Mouse (Mus musculus) G1E (cell line): ENCODE measurements around the gene AW822073. TPM values are rescaled to one million over a fixed set of nuclear protein-coding genes. Genes with fewer than 3 reads are reported as not detected.
"Not testable (repeated sequence)": the region's sequence is repeated elsewhere in the genome, so short reads cannot be mapped to it uniquely, and the experiment has no call there.

Experiments
- ATAC-seq: 2 replicates; pipeline ENCODE4 v1.8.0; 2016; ENCODE audit warnings: mild to moderate bottlenecking; ENCODE audit not compliant: insufficient number of reproducible peaks, poor library complexity, low FRiP score, severe bottlenecking; ENCODE audit errors: extremely low read depth
- DNase-seq: peaks from one replicate; pipeline ENCODE4 v3.0.0; 2012; ENCODE audit warnings: low spot score
- H3K27me3 ChIP-seq: 2 replicates; pipeline ENCODE4 v1.6.1; 2012; ENCODE audit warnings: mild to moderate bottlenecking, low read length, inconsistent platforms; ENCODE audit not compliant: insufficient read depth
- H3K36me3 ChIP-seq: replicated peaks from 2 replicates; pipeline ENCODE3; 2012; ENCODE audit warnings: mild to moderate bottlenecking, inconsistent platforms
- H3K4me1 ChIP-seq: 2 replicates; pipeline ENCODE4 v1.6.1; 2012; ENCODE audit warnings: low read depth, low read length, inconsistent platforms, mixed read lengths; ENCODE audit not compliant: insufficient read depth
- H3K4me3 ChIP-seq: 2 replicates; pipeline ENCODE4 v1.5.1; 2012; ENCODE audit warnings: low read depth, mild to moderate bottlenecking, inconsistent platforms, low read length, moderate library complexity, mixed read lengths
- H3K9me3 ChIP-seq: replicated peaks from 2 replicates; pipeline ENCODE4 v1.6.1; 2012; ENCODE audit warnings: inconsistent platforms
- CTCF ChIP-seq: IDR thresholded peaks from 2 replicates; pipeline ENCODE4 v1.5.1; 2012; ENCODE audit warnings: low read depth, low read length, inconsistent platforms, mixed read lengths
- GATA1 ChIP-seq: IDR thresholded peaks from 2 replicates; pipeline ENCODE4 v1.6.1; 2012; ENCODE audit warnings: borderline replicate concordance, low read length, inconsistent platforms, mixed read lengths
- GATA2 ChIP-seq: IDR thresholded peaks from 2 replicates; pipeline ENCODE4 v1.6.1; 2012; ENCODE audit warnings: low read depth, low read length, inconsistent platforms, borderline replicate concordance
- POLR2AphosphoS5 ChIP-seq: IDR thresholded peaks from 2 replicates; pipeline ENCODE4 v1.6.1; 2012; ENCODE audit warnings: low read depth, low read length, inconsistent platforms; ENCODE audit not compliant: insufficient replicate concordance
- TAL1 ChIP-seq: conservative IDR thresholded peaks from 2 replicates; pipeline ENCODE4 v1.6.1; 2012; ENCODE audit warnings: low read depth, low read length, inconsistent platforms, mixed read lengths
- polyA plus RNA-seq: library from polyadenylated mRNA; stranded (reverse); fragments of >175 nt; gene quantifications from 2 replicates; pipeline ENCODE4 v1.2.3, GENCODE M21; 2012
- total RNA-seq, 2 experiments: library from RNA; stranded (forward) in 1 of 2; stranded (reverse) in 1 of 2; fragments of 200-1000 nt in 1 of 2; fragments of >200 nt in 1 of 2; fragmentation: Nextera tagmentation in 1 of 2; gene quantifications; 2 replicates each; pipeline ENCODE4 v1.2.3; 2014 to 2017

Gene AW822073
- not detected in 2 replicates for total RNA-seq (2014; fragmentation: Nextera tagmentation)
- total RNA-seq (2017), result 0.12 and 1.0 TPM in 2 replicates
- polyA plus RNA-seq, result not detected in 2 replicates

DNA sequence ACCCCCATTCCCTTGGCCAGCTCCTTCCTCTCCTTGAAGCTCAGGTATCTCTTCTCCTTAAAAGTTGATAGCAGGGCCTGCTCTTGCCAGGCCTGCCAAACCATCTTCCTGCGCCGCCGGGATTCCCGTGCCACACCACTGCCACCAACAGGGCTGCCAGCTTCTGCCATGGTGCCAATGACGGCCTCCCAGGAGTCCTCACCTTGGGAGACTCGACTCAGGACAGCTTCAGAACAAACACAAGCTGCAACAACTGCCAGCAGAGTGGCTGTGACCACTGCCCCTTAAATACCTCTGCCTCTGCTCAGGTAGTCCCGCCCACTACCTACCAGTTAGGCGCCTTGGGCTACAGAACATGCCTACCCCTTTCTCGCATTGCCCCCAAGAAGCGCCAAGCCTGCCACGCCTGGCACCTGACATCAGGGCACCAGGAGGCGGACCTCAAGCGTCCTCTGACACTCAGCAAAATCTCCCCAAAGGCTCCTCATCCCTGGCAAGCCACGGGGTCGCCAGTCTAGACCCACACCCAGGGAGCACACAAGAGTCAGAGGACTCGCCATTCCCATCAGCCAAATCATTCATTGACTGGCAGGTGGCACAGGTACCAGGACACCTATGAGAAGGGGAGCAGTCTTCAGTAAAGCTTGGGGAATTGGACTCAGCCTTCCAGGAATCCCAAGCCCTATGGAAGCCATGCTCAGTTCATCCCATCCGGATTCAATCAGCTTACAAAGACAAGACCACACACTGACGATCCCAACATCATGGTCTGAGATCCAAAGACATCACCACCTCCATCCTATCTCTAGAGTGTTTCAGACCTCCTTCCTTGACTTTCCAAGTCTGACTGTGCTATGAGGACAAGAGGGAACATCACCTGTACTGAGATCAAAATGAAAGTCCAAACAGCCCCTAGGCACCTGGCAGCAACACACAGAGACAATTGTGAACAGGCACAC, at the start of gene AW822073:
TSS of gene AW822073 (minus strand) at position 104 of the 959 bp plus-strand sequence.
- not testable (repeated sequence) for ATAC-seq, H3K4me3 ChIP-seq, H3K36me3 ChIP-seq, H3K9me3 ChIP-seq, DNase-seq, H3K4me1 ChIP-seq, H3K27me3 ChIP-seq

GRCm38 (mm10) chr10:58258466-58258865, 33.7 kb upstream of the AW822073 start:
- Histone ChIP-seq H3K4me1 (peaks cover 5% of the 10 kb centered on the region; the same call in 1 of the 2 replicates), H3K27me3 (no peaks in the 10 kb centered on the region), H3K4me3 (no peak overlapping the region), H3K9me3 (no peaks in the 10 kb centered on the region), H3K36me3 (peaks cover 25% of the 10 kb centered on the region)
- no peak for DNase-seq
- no peak for ATAC-seq
- no peak for TF ChIP-seq GATA1
- no peak for TF ChIP-seq POLR2AphosphoS5
- TF ChIP-seq TAL1, result no peak
- no peak for TF ChIP-seq CTCF
- TF ChIP-seq GATA2, result no peak

GRCm38 (mm10) chr10:58255954-58256353, 31.2 kb upstream of the AW822073 start:
- TF ChIP-seq GATA1, result no peak
- TF ChIP-seq CTCF, result no peak
- no peak for TF ChIP-seq GATA2
- no peak for TF ChIP-seq TAL1
- no peak for TF ChIP-seq POLR2AphosphoS5
- H3K36me3 ChIP-seq, result peaks cover 18% of the 10 kb centered on the region
- H3K9me3 ChIP-seq, result no peaks in the 10 kb centered on the region
- ATAC-seq, result no peak
- H3K4me1 ChIP-seq, result peaks cover 5% of the 10 kb centered on the region; the same call in 1 of the 2 replicates
- no peaks in the 10 kb centered on the region for H3K27me3 ChIP-seq
- no peak for DNase-seq
- peak overlapping the region; percentile 81 for H3K4me3 ChIP-seq

DNA sequence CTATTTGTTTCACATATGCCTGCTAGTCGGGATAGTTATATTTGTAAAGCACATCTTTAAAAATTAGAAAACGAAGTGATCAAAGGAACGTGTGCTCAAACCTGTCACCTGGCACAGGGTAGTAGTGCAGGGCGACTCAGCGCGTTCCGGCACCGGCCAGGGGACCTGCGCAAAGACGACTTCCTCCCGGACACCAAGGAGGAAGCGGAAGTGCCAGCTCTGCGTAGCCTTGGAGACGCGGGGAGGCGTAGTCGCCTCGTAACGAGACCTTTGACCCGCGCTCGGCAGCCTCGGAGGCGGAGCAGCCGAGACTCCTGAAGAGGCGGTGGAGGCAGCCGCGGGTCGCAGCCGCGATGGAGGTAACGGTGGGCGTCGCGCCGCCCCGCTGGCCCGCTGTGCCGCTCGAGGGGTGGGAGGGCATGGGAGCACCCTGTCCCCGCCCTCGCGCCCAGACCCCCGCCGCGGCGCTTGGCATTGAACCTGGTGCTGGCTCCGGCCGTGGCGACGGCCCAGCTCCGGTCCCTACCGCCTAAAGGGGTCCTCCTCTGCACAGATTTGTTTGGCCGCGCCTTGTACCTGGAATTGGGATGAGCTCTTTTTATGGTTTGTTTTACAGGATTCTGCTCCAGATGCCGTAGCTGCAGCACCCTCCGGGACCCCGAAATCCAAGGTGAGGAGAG, 30.6 kb upstream of the AW822073 start, which contains the start of gene Gcc2:
TSS of gene Gcc2 (plus strand) at position 285 of the 680 bp plus-strand sequence.
- TF ChIP-seq POLR2AphosphoS5 (no peak), TAL1 (no peak), GATA2 (no peak)
- ATAC-seq, result peak; percentile 99

GRCm38 (mm10) chr10:58254635-58255175, 30.0 kb upstream of the AW822073 start:
- Histone ChIP-seq H3K4me1 (peaks cover 5% of the 10 kb centered on the region; the same call in 1 of the 2 replicates), H3K36me3 (peaks cover 14% of the 10 kb centered on the region), H3K9me3 (no peaks in the 10 kb centered on the region), H3K27me3 (no peaks in the 10 kb centered on the region), H3K4me3 (peak overlapping the region; percentile 81)
- no peak for ATAC-seq
- no peak for TF ChIP-seq GATA1
- DNase-seq, result no peak

More for the DNA sequence above, 30.6 kb upstream of the AW822073 start, which contains the start of gene Gcc2:
- H3K36me3 ChIP-seq, result peaks cover 18% of the 10 kb centered on the region
- H3K4me1 ChIP-seq, result peaks cover 5% of the 10 kb centered on the region; the same call in 1 of the 2 replicates
- peak; percentile 76 for DNase-seq
- H3K4me3 ChIP-seq, result peak within 1 kb of the TSS; percentile 81
- H3K27me3 ChIP-seq, result no peaks in the 10 kb centered on the region
- no peaks in the 10 kb centered on the region for H3K9me3 ChIP-seq

DNA sequence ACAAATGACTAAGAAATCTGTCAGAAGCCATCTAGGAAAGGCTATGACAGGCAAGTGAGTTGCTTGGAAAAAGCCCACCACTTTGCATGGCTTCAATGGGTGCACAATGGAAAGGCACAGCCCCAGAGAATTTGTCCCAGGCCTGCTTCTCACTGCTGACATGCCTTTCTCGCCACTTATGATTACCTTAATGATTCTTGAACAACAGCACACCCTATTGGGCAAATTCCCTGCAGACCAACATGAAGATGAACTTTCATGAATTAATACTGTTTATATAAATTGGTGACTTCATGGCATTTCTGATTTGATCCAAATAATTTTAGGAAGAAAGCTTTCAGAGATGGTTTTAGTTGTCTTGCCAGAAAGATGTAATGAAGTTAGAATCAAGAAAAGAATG, 24.8 kb upstream of the AW822073 start:
- H3K9me3 ChIP-seq, result no peaks in the 10 kb centered on the region
- ATAC-seq (no peak), DNase-seq (no peak)
- TF ChIP-seq POLR2AphosphoS5, result no peak
- TF ChIP-seq TAL1, result no peak
- no peak for TF ChIP-seq GATA1
- TF ChIP-seq GATA2, result no peak
- TF ChIP-seq CTCF, result no peak
- no peak overlapping the region for H3K4me3 ChIP-seq
- H3K36me3 ChIP-seq, result no peaks in the 10 kb centered on the region
- no peaks in the 10 kb centered on the region for H3K27me3 ChIP-seq
- peaks cover 3% of the 10 kb centered on the region; the same call in 1 of the 2 replicates for H3K4me1 ChIP-seq

DNA sequence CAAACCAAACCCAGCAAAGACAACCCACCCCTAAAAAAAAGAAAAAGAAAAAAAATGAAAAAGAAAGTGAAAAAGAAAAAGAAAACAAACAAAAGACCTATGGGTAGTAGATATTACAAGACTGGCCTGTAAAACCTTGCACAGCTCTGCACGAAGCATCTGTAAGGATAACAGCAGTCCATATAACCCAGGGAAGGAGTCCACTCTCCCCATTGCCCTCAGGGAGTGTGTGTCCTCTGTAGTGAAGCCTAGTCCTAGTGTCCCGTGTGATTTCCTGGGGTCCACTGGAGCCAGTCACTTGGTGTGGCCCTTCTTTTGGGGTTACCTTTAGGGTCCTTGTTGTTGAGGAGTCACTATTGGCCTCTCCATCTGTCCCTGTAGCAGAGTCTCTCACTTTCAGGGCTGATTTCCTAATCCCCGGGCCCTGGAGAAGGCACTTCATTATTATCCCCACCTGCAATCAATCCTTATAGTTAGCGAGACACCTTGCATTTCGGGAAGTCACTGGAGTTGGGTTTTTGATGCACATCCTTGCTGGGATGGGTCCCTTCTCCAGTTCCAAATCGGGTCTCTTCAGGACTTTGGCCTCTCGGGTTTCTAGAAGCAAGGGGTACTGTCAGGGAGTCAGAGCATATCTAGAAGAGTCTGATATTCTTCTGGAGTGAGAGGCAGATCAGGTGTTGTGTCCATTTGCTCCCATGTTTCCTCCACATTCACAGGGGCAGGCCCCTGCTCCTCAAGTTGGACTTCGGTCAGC, 14.4 kb upstream of the AW822073 start:
- not testable (repeated sequence) for ATAC-seq, DNase-seq, H3K27me3 ChIP-seq

More for the DNA sequence above, 14.4 kb upstream of the AW822073 start:
- not testable (repeated sequence) for H3K36me3 ChIP-seq, H3K9me3 ChIP-seq, H3K4me1 ChIP-seq, H3K4me3 ChIP-seq
